Mouse (Mus musculus) macrophage (primary cell): ENCODE measurements around the gene Babam2. TPM values are rescaled to one million over a fixed set of nuclear protein-coding genes. Genes with fewer than 3 reads are reported as not detected.
"Not testable (repeated sequence)": the region's sequence is repeated elsewhere in the genome, so short reads cannot be mapped to it uniquely, and the experiment has no call there.

Source experiments
- H3K27ac ChIP-seq: fragments of 350-480 bp; formaldehyde crosslinking; 2 replicates; pipeline ENCODE4 v1.9.0; 2021
- H3K36me3 ChIP-seq: fragments of 350-480 bp; formaldehyde crosslinking; 2 replicates; pipeline ENCODE4 v1.9.0; 2021; ENCODE audit errors: inconsistent target
- H3K4me3 ChIP-seq: fragments of 350-480 bp; formaldehyde crosslinking; 2 replicates; pipeline ENCODE4 v1.9.0; 2021; ENCODE audit errors: inconsistent target
- H3K79me2 ChIP-seq: fragments of 350-480 bp; formaldehyde crosslinking; 2 replicates; pipeline ENCODE4 v1.9.0; 2021; ENCODE audit errors: inconsistent target
- WGBS: methylation state at CpG from one replicate; pipeline ENCODE4 v1.1.7; 2026; ENCODE audit warnings: inconsistent platforms; ENCODE audit not compliant: missing documents; 5-methylcytosine and 5-hydroxymethylcytosine counted together
- polyA plus RNA-seq: library from polyadenylated mRNA; stranded (reverse); fragments of 250-400 nt; gene quantifications from 3 replicates; pipeline ENCODE4 v1.2.4, GENCODE M21; 2018; ENCODE audit warnings: inconsistent platforms

Gene Babam2
- polyA plus RNA-seq, 1 experiment from 2014 or later, result 78.4 TPM

- Histone ChIP-seq H3K27ac (no peak overlapping the region), H3K79me2 (no peaks in the 10 kb centered on the region), H3K4me3 (no peak overlapping the region), H3K36me3 (no peaks in the 10 kb centered on the region)
- WGBS, result 79% methylated on average over 5 of the region's 5 CpGs
These were observed 84.1 kb downstream of the Babam2 start for GRCm38 (mm10) chr5:31781624-31782023.

GRCm38 (mm10) chr5:31787201-31787600 lies 89.7 kb downstream of the Babam2 start:
- Histone ChIP-seq H3K4me3 (no peak overlapping the region), H3K36me3 (no peaks in the 10 kb centered on the region), H3K79me2 (no peaks in the 10 kb centered on the region), H3K27ac (no peak overlapping the region)
- WGBS, result 93% methylated on average over 3 of the region's 3 CpGs

- no peaks in the 10 kb centered on the region for H3K36me3 ChIP-seq
- 71% methylated on average over 3 of the region's 3 CpGs for WGBS
- no peak overlapping the region for H3K27ac ChIP-seq
- H3K4me3 ChIP-seq, result no peak overlapping the region
- H3K79me2 ChIP-seq, result no peaks in the 10 kb centered on the region
These were observed 90.1 kb downstream of the Babam2 start for GRCm38 (mm10) chr5:31787622-31788021.

- WGBS, result 92% methylated on average over 6 of the region's 6 CpGs
- no peaks in the 10 kb centered on the region for H3K36me3 ChIP-seq
- no peaks in the 10 kb centered on the region for H3K79me2 ChIP-seq
- H3K4me3 ChIP-seq, result no peak overlapping the region
- H3K27ac ChIP-seq, result no peak overlapping the region
These were observed 94.9 kb downstream of the Babam2 start for GRCm38 (mm10) chr5:31792338-31792737.

- 40% methylated on average over 8 of the region's 8 CpGs for WGBS
- no peak overlapping the region for H3K4me3 ChIP-seq
These were observed 95.4 kb downstream of the Babam2 start for GRCm38 (mm10) chr5:31792863-31793262.

GRCm38 (mm10) chr5:31795414-31795813 lies 97.9 kb downstream of the Babam2 start:
- H3K4me3 ChIP-seq, result no peak overlapping the region
- WGBS, result 93% methylated on average over 3 of the region's 3 CpGs
- no peak overlapping the region for H3K27ac ChIP-seq

More at GRCm38 (mm10) chr5:31792863-31793262, 95.4 kb downstream of the Babam2 start:
- Histone ChIP-seq H3K27ac (no peak overlapping the region), H3K36me3 (no peaks in the 10 kb centered on the region), H3K79me2 (no peaks in the 10 kb centered on the region)

GRCm38 (mm10) chr5:31796979-31797378 lies 99.5 kb downstream of the Babam2 start:
- H3K79me2 ChIP-seq, result no peaks in the 10 kb centered on the region
- no peaks in the 10 kb centered on the region for H3K36me3 ChIP-seq
- no peak overlapping the region for H3K27ac ChIP-seq
- H3K4me3 ChIP-seq, result no peak overlapping the region

More at GRCm38 (mm10) chr5:31795414-31795813, 97.9 kb downstream of the Babam2 start:
- no peaks in the 10 kb centered on the region for H3K36me3 ChIP-seq
- no peaks in the 10 kb centered on the region for H3K79me2 ChIP-seq

GRCm38 (mm10) chr5:31804211-31804610 lies 106.7 kb downstream of the Babam2 start:
- WGBS, result 96% methylated on average over 8 of the region's 8 CpGs
- H3K27ac ChIP-seq, H3K4me3 ChIP-seq, H3K79me2 ChIP-seq, H3K36me3 ChIP-seq: not testable (repeated sequence)

- H3K4me3 ChIP-seq, result no peak overlapping the region
- no peaks in the 10 kb centered on the region for H3K79me2 ChIP-seq
- 65% methylated on average over 8 of the region's 8 CpGs for WGBS
- H3K27ac ChIP-seq, result no peak overlapping the region
- no peaks in the 10 kb centered on the region for H3K36me3 ChIP-seq
These were observed 107.3 kb downstream of the Babam2 start for GRCm38 (mm10) chr5:31804751-31805150.

- WGBS, result 100% methylated on average over 1 of the region's 6 CpGs
- Histone ChIP-seq H3K4me3 (no peak overlapping the region), H3K27ac (no peak overlapping the region), H3K79me2 (no peaks in the 10 kb centered on the region), H3K36me3 (no peaks in the 10 kb centered on the region)
These were observed 109.8 kb downstream of the Babam2 start for GRCm38 (mm10) chr5:31807312-31807711.

GRCm38 (mm10) chr5:31808271-31808670 lies 110.8 kb downstream of the Babam2 start:
- Histone ChIP-seq H3K36me3 (no peaks in the 10 kb centered on the region), H3K79me2 (no peaks in the 10 kb centered on the region), H3K4me3 (no peak overlapping the region), H3K27ac (no peak overlapping the region)
- WGBS, result 71% methylated on average over 2 of the region's 2 CpGs

- Histone ChIP-seq H3K4me3 (no peak overlapping the region), H3K27ac (no peak overlapping the region)
These were observed 113.5 kb downstream of the Babam2 start for GRCm38 (mm10) chr5:31810796-31811662.

GRCm38 (mm10) chr5:31811663-31812001 lies 114.1 kb downstream of the Babam2 start:
- Histone ChIP-seq H3K4me3 (no peak overlapping the region), H3K79me2 (no peaks in the 10 kb centered on the region), H3K36me3 (no peaks in the 10 kb centered on the region), H3K27ac (no peak overlapping the region)
- 92% methylated on average over 1 of the region's 1 CpGs for WGBS

More at GRCm38 (mm10) chr5:31810796-31811662, 113.5 kb downstream of the Babam2 start:
- no peaks in the 10 kb centered on the region for H3K36me3 ChIP-seq
- 81% methylated on average over 12 of the region's 12 CpGs for WGBS
- no peaks in the 10 kb centered on the region for H3K79me2 ChIP-seq

GRCm38 (mm10) chr5:31813156-31813675 lies 115.7 kb downstream of the Babam2 start:
- H3K79me2 ChIP-seq, result no peaks in the 10 kb centered on the region
- H3K4me3 ChIP-seq, result no peak overlapping the region
- no peak overlapping the region for H3K27ac ChIP-seq
- 96% methylated on average over 6 of the region's 6 CpGs for WGBS
- H3K36me3 ChIP-seq, result no peaks in the 10 kb centered on the region

- Histone ChIP-seq H3K79me2 (no peaks in the 10 kb centered on the region), H3K36me3 (no peaks in the 10 kb centered on the region), H3K27ac (no peak overlapping the region), H3K4me3 (no peak overlapping the region)
- 42% methylated on average over 4 of the region's 4 CpGs for WGBS
These were observed 116.6 kb downstream of the Babam2 start for GRCm38 (mm10) chr5:31814068-31814467.
